Mouse (Mus musculus): Measurements from ENCODE around the gene Cpne9. TPM values are rescaled to one million over a fixed set of nuclear protein-coding genes. Genes with fewer than 3 reads are reported as not detected.

The Cpne9 gene
- polyA plus RNA-seq, 1 experiment from 2014 or later: 0.02 TPM

DNA sequence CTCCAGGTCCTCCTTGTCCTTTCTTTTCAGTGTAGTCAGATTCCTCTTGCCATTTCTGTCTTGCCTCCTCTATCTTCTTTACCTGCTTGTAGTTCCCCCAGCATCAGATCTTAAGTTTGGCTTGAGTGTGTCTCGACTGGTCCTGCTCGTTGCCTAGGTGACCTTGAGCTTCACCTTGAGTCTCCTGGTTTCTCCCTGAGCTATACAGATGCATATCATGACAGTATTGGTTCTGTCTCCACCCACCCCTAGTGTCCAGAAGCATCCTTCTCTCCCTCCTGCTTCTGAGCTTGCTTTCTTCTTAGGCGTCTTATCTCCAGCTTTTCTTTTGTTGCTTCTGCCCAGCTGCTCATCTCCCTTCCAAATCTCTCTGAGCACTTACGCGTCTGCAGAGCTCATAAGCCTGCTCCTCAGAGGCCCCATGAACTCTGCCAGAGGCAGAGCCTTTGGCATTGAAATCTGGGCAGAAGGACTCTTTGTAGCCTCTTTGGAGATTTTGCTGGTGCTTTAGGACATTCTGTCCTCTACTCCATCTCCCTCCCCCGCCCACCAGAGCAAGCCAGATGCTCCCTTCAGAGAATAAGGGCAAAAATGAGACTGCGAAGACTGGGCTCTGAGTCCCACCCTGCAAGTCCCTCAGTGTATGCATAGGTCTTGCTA lies 15.0 kb upstream of the Cpne9 start:
- H3K4me3 ChIP-seq (ENCODE audit: low read depth, low read length): no peak overlapping the region
- H3K36me3 ChIP-seq (replicated peaks; ENCODE audit: insufficient read depth, low read length): peaks cover 82% of the 10 kb centered on the region
- TF ChIP-seq CTCF (IDR thresholded peaks at IDR 0.05; ENCODE audit: low read depth) (no peak), EP300 (IDR thresholded peaks at IDR 0.05; ENCODE audit: low read depth) (no peak)
- H3K9ac ChIP-seq (replicated peaks): no peak overlapping the region
- ATAC-seq (no peak), DNase-seq (no peak)
- H3K4me1 ChIP-seq (ENCODE audit: insufficient read depth): no peaks in the 10 kb centered on the region
- H3K27me3 ChIP-seq (ENCODE audit: insufficient read depth, low read length): no peaks in the 10 kb centered on the region
- H3K9me3 ChIP-seq (ENCODE audit: low read length): no peaks in the 10 kb centered on the region
- H3K4me2 ChIP-seq (ENCODE audit: low read depth, low read length): no peak overlapping the region
- H3K27ac ChIP-seq (ENCODE audit: low read depth): no peak overlapping the region
- WGBS (ENCODE audit: insufficient replicate concordance): 84% methylated on average over 7 of the region's 7 CpGs

DNA sequence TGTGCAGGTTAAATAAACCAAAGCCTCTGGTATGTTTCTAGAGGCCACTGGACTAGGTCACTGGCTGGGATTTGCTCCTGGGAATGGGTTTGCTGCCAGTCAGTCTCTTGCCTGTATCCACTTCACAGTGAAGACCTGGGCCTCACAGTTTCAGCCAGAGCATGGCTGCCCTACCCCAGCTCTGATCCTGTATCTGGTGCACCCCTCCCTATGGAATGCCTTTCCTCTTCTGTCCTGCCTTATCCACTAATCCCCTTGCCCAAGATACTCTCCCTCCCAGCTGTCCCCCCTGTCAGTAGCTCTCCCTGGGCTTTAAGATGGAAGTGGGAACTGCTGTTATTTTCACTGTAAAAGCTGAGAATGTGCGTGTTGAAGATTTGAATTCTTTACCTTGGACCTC lies 14.1 kb upstream of the Cpne9 start:
- no peak for ATAC-seq
- Histone ChIP-seq H3K4me2 (ENCODE audit: low read depth, low read length) (no peak overlapping the region), H3K27ac (ENCODE audit: low read depth) (no peak overlapping the region), H3K4me3 (ENCODE audit: low read depth, low read length) (no peak overlapping the region), H3K36me3 (replicated peaks; ENCODE audit: insufficient read depth, low read length) (peaks cover 83% of the 10 kb centered on the region), H3K9me3 (ENCODE audit: low read length) (no peaks in the 10 kb centered on the region), H3K9ac (replicated peaks) (no peak overlapping the region), H3K4me1 (ENCODE audit: insufficient read depth) (no peaks in the 10 kb centered on the region), H3K27me3 (ENCODE audit: insufficient read depth, low read length) (no peaks in the 10 kb centered on the region)
- WGBS (ENCODE audit: insufficient replicate concordance): 88% methylated on average over 1 of the region's 1 CpGs
- TF ChIP-seq EP300 (IDR thresholded peaks at IDR 0.05; ENCODE audit: low read depth) (no peak), CTCF (IDR thresholded peaks at IDR 0.05; ENCODE audit: low read depth) (no peak)
- DNase-seq: no peak

DNA sequence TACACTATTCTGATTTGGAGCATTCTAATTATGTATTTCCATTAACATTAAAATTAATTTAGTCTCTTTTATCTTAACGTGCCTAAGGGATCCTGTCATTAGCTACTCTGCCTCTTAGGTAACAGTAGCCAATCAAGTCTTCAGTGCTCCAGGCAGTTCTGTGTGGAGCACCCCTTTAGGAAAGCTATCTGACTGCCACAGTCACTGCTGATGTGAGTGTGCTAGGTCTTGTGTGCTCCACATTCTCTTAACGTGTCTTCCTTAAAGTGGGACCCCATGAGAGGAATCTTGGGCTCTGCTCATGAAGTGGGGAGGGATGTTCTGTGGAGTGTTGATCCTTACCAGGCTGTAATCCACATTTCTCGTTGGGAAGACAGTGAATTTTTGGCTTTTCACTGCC lies 9.7 kb upstream of the Cpne9 start:
- no peak for DNase-seq
- Histone ChIP-seq H3K4me3 (ENCODE audit: low read depth, low read length) (no peak overlapping the region), H3K4me1 (ENCODE audit: insufficient read depth) (no peaks in the 10 kb centered on the region), H3K4me2 (ENCODE audit: low read depth, low read length) (no peak overlapping the region), H3K9ac (replicated peaks) (no peak overlapping the region), H3K27ac (ENCODE audit: low read depth) (no peak overlapping the region), H3K27me3 (ENCODE audit: insufficient read depth, low read length) (no peaks in the 10 kb centered on the region), H3K36me3 (replicated peaks; ENCODE audit: insufficient read depth, low read length) (peaks cover 70% of the 10 kb centered on the region), H3K9me3 (ENCODE audit: low read length) (no peaks in the 10 kb centered on the region)
- TF ChIP-seq CTCF (IDR thresholded peaks at IDR 0.05; ENCODE audit: low read depth) (no peak), EP300 (IDR thresholded peaks at IDR 0.05; ENCODE audit: low read depth) (no peak)
- no peak for ATAC-seq
- WGBS (ENCODE audit: insufficient replicate concordance): 83% methylated on average over 3 of the region's 3 CpGs

DNA sequence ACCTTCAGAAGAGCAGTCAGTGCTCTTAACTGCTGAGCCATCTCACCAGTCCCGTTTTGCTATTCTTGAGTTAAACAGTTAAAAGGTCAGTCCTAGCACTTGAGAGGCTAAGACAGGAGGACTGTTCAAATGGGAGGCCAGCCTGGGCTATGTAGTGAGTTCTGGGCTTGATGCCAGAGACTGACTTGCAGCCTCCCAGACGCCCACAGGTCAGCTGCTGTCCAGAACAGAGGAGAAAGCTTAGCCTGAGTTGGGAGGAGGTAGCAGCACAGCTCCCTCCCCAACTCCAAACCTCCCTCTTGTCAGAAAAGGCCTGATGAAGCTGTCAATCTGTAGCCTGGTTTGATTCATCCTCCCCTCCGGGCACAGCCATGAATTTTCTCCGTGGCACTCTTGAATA lies 5.3 kb upstream of the Cpne9 start:
- H3K27ac ChIP-seq (ENCODE audit: low read depth): no peak overlapping the region
- DNase-seq (no peak), ATAC-seq (no peak)
- WGBS (ENCODE audit: insufficient replicate concordance): 80% methylated on average over 4 of the region's 4 CpGs
- no peak overlapping the region for H3K4me2 ChIP-seq (ENCODE audit: low read depth, low read length)
- H3K9me3 ChIP-seq (ENCODE audit: low read length): no peaks in the 10 kb centered on the region
- peaks cover 3% of the 10 kb centered on the region; the same call in 1 of the 2 replicates for H3K27me3 ChIP-seq (ENCODE audit: insufficient read depth, low read length)
- no peaks in the 10 kb centered on the region for H3K4me1 ChIP-seq (ENCODE audit: insufficient read depth)
- peaks cover 38% of the 10 kb centered on the region for H3K36me3 ChIP-seq (replicated peaks; ENCODE audit: insufficient read depth, low read length)
- no peak overlapping the region for H3K4me3 ChIP-seq (ENCODE audit: low read depth, low read length)
- TF ChIP-seq EP300 (IDR thresholded peaks at IDR 0.05; ENCODE audit: low read depth): no peak
- no peak for TF ChIP-seq CTCF (IDR thresholded peaks at IDR 0.05; ENCODE audit: low read depth)
- no peak overlapping the region for H3K9ac ChIP-seq (replicated peaks)

DNA sequence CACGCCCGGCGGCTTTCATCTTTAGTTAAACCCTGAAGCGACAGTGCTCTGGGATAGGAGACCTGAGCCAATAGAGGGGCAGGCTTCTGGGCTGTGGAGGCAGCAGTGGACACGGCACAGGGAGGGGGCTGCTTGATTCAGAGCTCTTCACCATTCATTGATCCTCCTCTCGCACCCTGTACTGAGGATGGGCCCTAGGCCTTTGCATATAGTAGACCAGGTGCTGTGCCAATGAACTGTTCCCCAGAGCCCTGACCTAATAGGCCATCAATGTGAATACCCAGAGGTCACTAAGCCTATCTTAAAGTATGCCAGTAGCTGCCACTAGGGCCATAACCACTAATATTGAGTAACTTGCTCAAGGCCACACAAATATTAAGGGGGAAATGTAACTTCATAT lies 431 bp upstream of the Cpne9 start:
- TF ChIP-seq EP300 (IDR thresholded peaks at IDR 0.05; ENCODE audit: low read depth): no peak
- no peak for TF ChIP-seq CTCF (IDR thresholded peaks at IDR 0.05; ENCODE audit: low read depth)
- H3K9ac ChIP-seq (replicated peaks): no peak overlapping the region
- H3K27me3 ChIP-seq (ENCODE audit: insufficient read depth, low read length): peaks cover 28% of the 10 kb centered on the region
- H3K27ac ChIP-seq (ENCODE audit: low read depth): no peak overlapping the region
- no peak for ATAC-seq
- H3K9me3 ChIP-seq (ENCODE audit: low read length): no peaks in the 10 kb centered on the region
- H3K4me1 ChIP-seq (ENCODE audit: insufficient read depth): peaks cover 3% of the 10 kb centered on the region; the same call in 1 of the 2 replicates
- H3K4me3 ChIP-seq (ENCODE audit: low read depth, low read length): no peak overlapping the region
- no peak for DNase-seq
- 76% methylated on average over 6 of the region's 6 CpGs for WGBS (ENCODE audit: insufficient replicate concordance)
- peaks cover 14% of the 10 kb centered on the region for H3K36me3 ChIP-seq (replicated peaks; ENCODE audit: insufficient read depth, low read length)
- H3K4me2 ChIP-seq (ENCODE audit: low read depth, low read length): no peak overlapping the region

DNA sequence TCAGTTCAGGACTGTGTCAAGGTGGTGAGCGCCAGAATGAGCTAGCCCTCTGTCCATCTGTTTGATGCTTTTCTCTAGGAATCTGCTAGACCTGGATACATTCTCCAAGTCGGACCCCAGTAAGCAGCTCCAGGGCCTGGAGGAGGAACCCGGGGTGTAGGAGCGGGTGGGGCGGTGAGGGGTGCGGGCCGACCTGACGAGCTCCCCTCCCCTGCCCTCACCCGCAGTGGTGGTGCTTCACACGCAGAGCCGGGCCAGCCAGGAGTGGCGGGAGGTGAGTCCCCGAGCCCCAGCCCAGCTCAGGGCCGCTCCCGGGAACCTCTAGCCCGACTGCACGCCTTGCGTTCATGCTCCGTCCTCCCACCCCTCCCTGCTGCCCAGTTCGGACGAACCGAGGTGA lies 862 bp downstream of the Cpne9 start:
- Histone ChIP-seq H3K4me1 (ENCODE audit: insufficient read depth) (peaks cover 3% of the 10 kb centered on the region; the same call in 1 of the 2 replicates), H3K4me2 (ENCODE audit: low read depth, low read length) (no peak overlapping the region)
- no peak for ATAC-seq

More for the DNA sequence above, 862 bp downstream of the Cpne9 start:
- no peak for DNase-seq
- peaks cover 28% of the 10 kb centered on the region for H3K27me3 ChIP-seq (ENCODE audit: insufficient read depth, low read length)
- no peak for TF ChIP-seq CTCF (IDR thresholded peaks at IDR 0.05; ENCODE audit: low read depth)
- TF ChIP-seq EP300 (IDR thresholded peaks at IDR 0.05; ENCODE audit: low read depth): no peak
- H3K4me3 ChIP-seq (ENCODE audit: low read depth, low read length): no peak overlapping the region
- H3K36me3 ChIP-seq (replicated peaks; ENCODE audit: insufficient read depth, low read length): peaks cover 5% of the 10 kb centered on the region; the same call in 1 of the 2 replicates
- no peaks in the 10 kb centered on the region for H3K9me3 ChIP-seq (ENCODE audit: low read length)
- H3K27ac ChIP-seq (ENCODE audit: low read depth): no peak overlapping the region
- 5% methylated on average over 22 of the region's 22 CpGs for WGBS (ENCODE audit: insufficient replicate concordance)
- no peak overlapping the region for H3K9ac ChIP-seq (replicated peaks)

All from liver, postnatal 0 days (tissue).